Mouse (Mus musculus) left cerebral cortex, postnatal 25 days (tissue): ENCODE results near the gene Fxyd6. TPM values are rescaled to one million over a fixed set of nuclear protein-coding genes. Genes with fewer than 3 reads are reported as not detected.
A peak's percentile ranks its signal among the peaks of the same experiment; 100 is the strongest.

Source experiments
- DNase-seq, 2 experiments: peaks; one replicate each; pipeline ENCODE4 v3.0.0; 2022; ENCODE audit warnings: low spot score in 2 of 2, mixed read lengths in 1 of 2
- intact Hi-C: fragments of 180-260 bp; cut with DNase I; formaldehyde crosslinking; loops from one replicate; pipeline ENCODE4 v1.15.1; 2025
- total RNA-seq, 2 experiments: library from RNA; stranded (reverse); gene quantifications; 2 replicates each; pipeline ENCODE4 v1.2.3; 2021

Gene Fxyd6
- total RNA-seq, 2 experiments from 2014 or later: 105 to 131 TPM

- DNase-seq: peak; percentile 64 to 72
- intact Hi-C loops: loop anchor here (1.0 to 5.0 kb wide), 4 partner anchors 38 to 155 kb away; no protein-coding TSS in a partner anchor
Observed at GRCm38 (mm10) chr9:45432639-45433038, 62.7 kb downstream of the Fxyd6 start.

- intact Hi-C loops: loop anchor here (2.0 to 5.0 kb wide), 3 partner anchors 38 to 154 kb away; no protein-coding TSS in a partner anchor
- DNase-seq: no peak
Observed at GRCm38 (mm10) chr9:45433119-45433518, 63.1 kb downstream of the Fxyd6 start.

GRCm38 (mm10) chr9:45434171-45434570 is 64.2 kb downstream of the Fxyd6 start:
- intact Hi-C loops: loop anchor here (5.0 kb wide), 2 partner anchors 83 to 153 kb away; no protein-coding TSS in a partner anchor
- peak; percentile 36 to 66 for DNase-seq

- intact Hi-C loops: no loop called here
- no peak for DNase-seq
Observed at GRCm38 (mm10) chr9:45439025-45439424, 69.0 kb downstream of the Fxyd6 start.

GRCm38 (mm10) chr9:45440083-45440784 is 70.2 kb downstream of the Fxyd6 start:
- intact Hi-C loops: no loop called here
- no peak for DNase-seq

GRCm38 (mm10) chr9:45444251-45444798 is 74.3 kb downstream of the Fxyd6 start:
- no peak for DNase-seq
- intact Hi-C loops: no loop called here

Other genes with a start within 250 kb of the Fxyd6 start
- gene Scn4b, start 231.8 kb upstream of the Fxyd6 start, total RNA-seq: 100 to 1,000 TPM in 1 of 2 experiments, 10 to 100 TPM in 1; 26.7 to 103 TPM
- 1 to 10 TPM; 1.1 to 1.5 TPM for gene BC049352, start 188.2 kb upstream of the Fxyd6 start, total RNA-seq
- under 1 TPM in 1 of 2 experiments, not detected in 1; 0.41 TPM for gene Tmprss4, start 166.1 kb upstream of the Fxyd6 start, total RNA-seq
- 1 to 10 TPM; 3.0 to 4.1 TPM for gene Il10ra, start 101.0 kb upstream of the Fxyd6 start, total RNA-seq
- gene Tmprss13, start 51.1 kb upstream of the Fxyd6 start, total RNA-seq: not detected
- gene Fxyd2, start 29.5 kb downstream of the Fxyd6 start, total RNA-seq: 10 to 100 TPM in 1 of 2 experiments, 1 to 10 TPM in 1; 7.2 to 13.1 TPM
- gene Dscaml1, start 56.4 kb downstream of the Fxyd6 start, total RNA-seq: 10 to 100 TPM; 51.1 to 51.7 TPM